ENCODE assay signal across 8 mouse cellular contexts in genomic region chr4:106911951-106912688, GRCm38 (mm10). TPM values are rescaled to one million over a fixed set of nuclear protein-coding genes. Genes with fewer than 3 reads are reported as not detected.
DNase-seq lines count a peak whose midpoint lies in the region; ATAC-seq and TF ChIP-seq lines count a peak whose summit lies in the region.

No protein-coding gene starts in this region.

- peaks cover 56% of the 10 kb centered on the region for H3K4me1 ChIP-seq in heart, embryonic 11.5 days (ENCODE audit: control insufficient read depth, insufficient read depth, low read length)
- peaks cover 40% of the 10 kb centered on the region for H3K4me1 ChIP-seq in kidney, postnatal 0 days (replicated peaks; ENCODE audit: insufficient read depth, low read length)
- peaks cover 63% of the 10 kb centered on the region for H3K4me1 ChIP-seq in midbrain, embryonic 12.5 days

- H3K9ac ChIP-seq in heart, embryonic 11.5 days (ENCODE audit: low read depth, low read length), result peak overlapping the region; percentile 99
- H3K9ac ChIP-seq in kidney, postnatal 0 days (ENCODE audit: low read depth, low read length), result peak overlapping the region; percentile 94
- peak overlapping the region; percentile 100 for H3K9ac ChIP-seq in midbrain, embryonic 12.5 days (replicated peaks)

- no peaks in the 10 kb centered on the region for H3K9me3 ChIP-seq in heart, embryonic 11.5 days (replicated peaks; ENCODE audit: control insufficient read depth, low read length)
- H3K9me3 ChIP-seq in kidney, postnatal 0 days (replicated peaks; ENCODE audit: low read length), result no peaks in the 10 kb centered on the region
- H3K9me3 ChIP-seq in midbrain, embryonic 12.5 days, result no peaks in the 10 kb centered on the region

- no peak for DNase-seq in left cerebral cortex, adult 2 months (ENCODE audit: extremely low spot score in 1 of 2, low spot score in 2 of 2)
- no peak for DNase-seq in left cerebral cortex, postnatal 36 days (ENCODE audit: low spot score in 2 of 2)
- peak; percentile 42 for DNase-seq in adrenal gland, postnatal 25 days
- peak; percentile 68 for DNase-seq in kidney, postnatal 0 days (ENCODE audit: low spot score)
- peak; percentile 49 for DNase-seq in thymus, postnatal 14 days
- no peak for DNase-seq in ovary, adult 18-20 months (ENCODE audit: low spot score)

- intact Hi-C loops in left cerebral cortex, adult 2 months (cut with DNase I), result loop anchor here (1.0 to 5.0 kb wide), 2 partner anchors 76 to 250 kb away; no protein-coding TSS in a partner anchor
- intact Hi-C loops in left cerebral cortex, postnatal 36 days (cut with DNase I), result loop anchor here (2.0 to 10.0 kb wide), 5 partner anchors 40 to 297 kb away; partner anchors contain the start of genes Cyb5rl, Lexm and Mrpl37

- H3K27ac ChIP-seq in left cerebral cortex, adult 2 months, result peak overlapping the region; percentile 79
- peak overlapping the region; percentile 99 for H3K27ac ChIP-seq in heart, embryonic 11.5 days (ENCODE audit: low read depth, low read length)
- H3K27ac ChIP-seq in kidney, postnatal 0 days, result peak overlapping the region; percentile 97
- peak overlapping the region; percentile 99 for H3K27ac ChIP-seq in midbrain, embryonic 12.5 days (replicated peaks)

- peak overlapping the region; percentile 97 for H3K4me2 ChIP-seq in heart, embryonic 11.5 days
- H3K4me2 ChIP-seq in kidney, postnatal 0 days (ENCODE audit: low read length), result peak overlapping the region; percentile 97
- H3K4me2 ChIP-seq in midbrain, embryonic 12.5 days (replicated peaks), result peak overlapping the region; percentile 89

- no peak; the same call in 1 of the 2 replicates for TF ChIP-seq CTCF in left cerebral cortex, adult 2 months (IDR thresholded peaks at IDR 0.05)
- 0 out of 2 replicates have a peak, but pooled peaks have one; percentile 9 for TF ChIP-seq CTCF in kidney, postnatal 0 days (IDR thresholded peaks at IDR 0.05; ENCODE audit: low read depth)

- H3K4me3 ChIP-seq in left cerebral cortex, adult 2 months, result peak overlapping the region; percentile 83
- peak overlapping the region; percentile 100 for H3K4me3 ChIP-seq in heart, embryonic 11.5 days (ENCODE audit: low read depth, low read length)
- H3K4me3 ChIP-seq in kidney, postnatal 0 days (replicated peaks; ENCODE audit: low read depth, low read length), result peak overlapping the region; percentile 98
- peak overlapping the region; percentile 100 for H3K4me3 ChIP-seq in midbrain, embryonic 12.5 days

- no peak for ATAC-seq in heart, embryonic 11.5 days (replicated peaks; ENCODE audit: insufficient number of reproducible peaks, low FRiP score, low TSS enrichment)
- peak; percentile 0; the same call in 1 of the 2 replicates for ATAC-seq in kidney, postnatal 0 days (replicated peaks; ENCODE audit: low FRiP score, low read depth)
- ATAC-seq in midbrain, embryonic 12.5 days (ENCODE audit: low FRiP score, low read depth), result no peak

- peaks cover 23% of the 10 kb centered on the region for H3K36me3 ChIP-seq in heart, embryonic 11.5 days (ENCODE audit: control insufficient read depth, insufficient read depth, low read length)
- peaks cover 19% of the 10 kb centered on the region for H3K36me3 ChIP-seq in kidney, postnatal 0 days (ENCODE audit: insufficient read depth, low read length)
- H3K36me3 ChIP-seq in midbrain, embryonic 12.5 days, result peaks cover 35% of the 10 kb centered on the region

- WGBS in heart, embryonic 11.5 days (ENCODE audit: insufficient replicate concordance), result 1% methylated on average over 46 of the region's 73 CpGs
- WGBS in kidney, postnatal 0 days, result 0% methylated on average over 54 of the region's 73 CpGs
- WGBS in midbrain, embryonic 12.5 days, result under 1% methylated on average over 49 of the region's 73 CpGs

- no peaks in the 10 kb centered on the region for H3K27me3 ChIP-seq in heart, embryonic 11.5 days (ENCODE audit: control insufficient read depth, insufficient read depth, low read length)
- H3K27me3 ChIP-seq in kidney, postnatal 0 days (ENCODE audit: insufficient read depth, low read length), result no peaks in the 10 kb centered on the region
- no peaks in the 10 kb centered on the region for H3K27me3 ChIP-seq in midbrain, embryonic 12.5 days

RNA-seq across cellular contexts. Expression of gene Ssbp3, which starts 1.6 kb away (rescaled TPM):
- 100 to 1,000 TPM; 181 to 187 TPM for total RNA-seq in left cerebral cortex, adult 2 months (2021)
- total RNA-seq in left cerebral cortex, postnatal 36 days (2021), result 100 to 1,000 TPM; 160 to 182 TPM
- 70.8 and 82.6 TPM in 2 replicates for total RNA-seq in adrenal gland, postnatal 25 days (2021)
- 54.2 and 63.4 TPM in 2 replicates for polyA plus RNA-seq in heart, embryonic 11.5 days (2014; fragmentation: Nextera tagmentation; extraction: Ambion mirVana)
- 62.6 and 68.3 TPM in 2 replicates for polyA plus RNA-seq in kidney, postnatal 0 days (2015; fragmentation: Nextera tagmentation; extraction: Ambion mirVana)
- polyA plus RNA-seq in midbrain, embryonic 12.5 days (2016; fragmentation: Nextera tagmentation; extraction: Ambion mirVana), result 277 and 309 TPM in 2 replicates

Comparison
In these comparisons a context has a peak if more than half of its experiments do, and no peak if none do; other contexts are left out.
1. DNase-seq: peak in adrenal gland, postnatal 25 days (single experiment), kidney, postnatal 0 days (single experiment) and thymus, postnatal 14 days (single experiment); none in left cerebral cortex, adult 2 months (0 of 2), left cerebral cortex, postnatal 36 days (0 of 2) and ovary, adult 18-20 months (single experiment).
2. Peak in every context shown above with its lines, with median percentiles within 50 percentile points of each other: H3K27ac ChIP-seq, H3K4me3 ChIP-seq, H3K4me2 ChIP-seq and H3K9ac ChIP-seq.